Mouse (Mus musculus): ENCODE measurements around the gene Commd7.

Gene Commd7

DNA sequence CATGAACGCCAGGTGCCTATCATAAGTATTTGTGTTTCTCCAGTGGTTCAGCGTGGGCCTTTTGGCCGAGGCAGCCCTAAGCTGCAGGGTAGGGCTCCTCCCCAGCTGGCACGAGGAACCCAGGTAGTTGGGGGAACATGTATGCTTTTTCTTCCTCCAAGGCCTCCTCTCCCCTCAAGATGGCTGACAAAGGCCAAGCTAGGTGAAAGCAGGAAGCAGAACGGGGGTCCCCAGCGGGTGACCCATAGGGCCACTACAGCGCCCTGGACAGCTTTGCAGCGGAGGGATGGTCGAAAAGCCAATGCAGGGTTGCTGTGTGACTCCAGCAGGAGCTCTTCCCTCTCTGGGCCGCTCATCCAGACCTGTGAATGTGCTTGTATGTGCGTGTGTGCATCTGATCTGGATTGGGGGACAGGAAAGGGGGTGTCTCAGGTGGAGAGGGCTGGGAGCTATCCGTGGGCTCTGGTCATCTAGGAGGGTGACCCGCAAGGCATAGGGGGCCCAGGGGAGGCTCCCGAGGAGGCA is 16.3 kb upstream of the Commd7 start:
- no peaks in the 10 kb centered on the region for H3K36me3 ChIP-seq (ENCODE audit: control insufficient read depth, insufficient read depth, low read length, poor library complexity, severe bottlenecking)
- H3K27me3 ChIP-seq (ENCODE audit: control insufficient read depth, insufficient read depth, low read length, poor library complexity, severe bottlenecking), result no peaks in the 10 kb centered on the region
- no peak for DNase-seq (ENCODE audit: low read depth, low spot score)

DNA sequence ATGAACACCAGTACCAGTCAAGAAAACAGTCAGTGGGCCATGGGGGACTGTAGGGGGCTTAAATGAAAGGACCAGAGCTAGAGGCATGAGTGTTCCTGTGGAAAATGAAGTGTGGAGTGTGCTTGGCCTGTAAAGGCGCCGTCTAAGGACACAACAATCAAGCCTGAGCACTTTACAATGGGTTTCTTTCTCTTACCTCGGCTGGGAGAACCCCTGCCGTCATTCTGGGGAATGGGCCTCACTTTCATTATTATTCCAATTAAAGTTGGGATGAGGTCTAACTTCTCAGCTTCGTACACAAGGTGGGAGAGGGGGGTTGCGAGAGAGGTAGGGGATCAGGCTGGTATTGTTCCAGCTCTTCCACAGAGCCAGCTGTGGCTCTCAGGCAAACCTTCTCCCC is 10.4 kb upstream of the Commd7 start:
- no peaks in the 10 kb centered on the region for H3K36me3 ChIP-seq (ENCODE audit: control insufficient read depth, insufficient read depth, low read length, poor library complexity, severe bottlenecking)
- no peaks in the 10 kb centered on the region for H3K27me3 ChIP-seq (ENCODE audit: control insufficient read depth, insufficient read depth, low read length, poor library complexity, severe bottlenecking)
- DNase-seq (ENCODE audit: low read depth, low spot score), result no peak

- DNase-seq (ENCODE audit: low read depth, low spot score), result no peak
- H3K27me3 ChIP-seq (ENCODE audit: control insufficient read depth, insufficient read depth, low read length, poor library complexity, severe bottlenecking), result no peaks in the 10 kb centered on the region
- H3K36me3 ChIP-seq (ENCODE audit: control insufficient read depth, insufficient read depth, low read length, poor library complexity, severe bottlenecking), result no peaks in the 10 kb centered on the region
Measured at GRCm38 (mm10) chr2:153642496-153642895, 9.9 kb upstream of the Commd7 start.

DNA sequence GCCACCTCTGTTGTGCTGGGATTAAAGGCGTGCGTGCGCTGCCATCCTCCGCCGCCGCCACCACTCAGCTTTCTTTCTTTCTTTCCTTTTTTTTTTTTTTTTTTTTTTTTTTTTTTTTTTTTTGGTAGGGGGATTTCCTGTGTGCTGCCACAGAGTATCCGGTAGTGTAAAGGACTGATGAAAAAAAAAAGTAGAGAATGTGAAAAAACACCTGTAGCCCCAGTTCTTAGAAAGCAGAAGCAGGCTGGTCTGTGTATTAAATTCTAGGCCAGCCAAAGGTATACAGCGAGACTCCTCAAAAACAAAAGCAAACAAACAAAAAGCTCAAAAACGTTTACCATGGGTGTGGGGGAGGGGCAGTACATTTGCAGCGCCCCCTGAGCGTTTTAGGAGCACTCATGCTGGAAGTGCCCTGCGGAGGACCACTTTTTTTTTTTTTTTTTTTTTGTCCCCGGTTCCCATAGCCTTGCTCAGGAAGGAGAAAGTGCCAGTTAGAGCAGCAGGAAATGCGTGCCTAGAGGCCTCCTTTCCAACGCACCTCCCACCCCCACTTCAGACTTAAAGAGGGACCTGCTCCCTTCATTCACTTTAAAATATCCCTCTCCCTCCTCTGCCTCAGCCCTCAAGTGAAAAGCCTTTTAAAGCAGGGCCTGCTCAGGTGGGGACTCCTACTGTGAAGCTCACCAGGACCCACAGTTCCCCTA is 6.5 kb upstream of the Commd7 start:
- H3K36me3 ChIP-seq (ENCODE audit: control insufficient read depth, insufficient read depth, low read length, poor library complexity, severe bottlenecking), result no peaks in the 10 kb centered on the region
- no peak for DNase-seq (ENCODE audit: low read depth, low spot score)
- H3K27me3 ChIP-seq (ENCODE audit: control insufficient read depth, insufficient read depth, low read length, poor library complexity, severe bottlenecking), result no peaks in the 10 kb centered on the region

- no peaks in the 10 kb centered on the region for H3K27me3 ChIP-seq (ENCODE audit: control insufficient read depth, insufficient read depth, low read length, poor library complexity, severe bottlenecking)
- no peaks in the 10 kb centered on the region for H3K36me3 ChIP-seq (ENCODE audit: control insufficient read depth, insufficient read depth, low read length, poor library complexity, severe bottlenecking)
- DNase-seq (ENCODE audit: low read depth, low spot score), result no peak
Measured at GRCm38 (mm10) chr2:153633259-153633658, 678 bp upstream of the Commd7 start.

- no peak for DNase-seq (ENCODE audit: low read depth, low spot score)
- Histone ChIP-seq H3K27me3 (ENCODE audit: control insufficient read depth, insufficient read depth, low read length, poor library complexity, severe bottlenecking) (no peaks in the 10 kb centered on the region), H3K36me3 (ENCODE audit: control insufficient read depth, insufficient read depth, low read length, poor library complexity, severe bottlenecking) (no peaks in the 10 kb centered on the region)
Measured at GRCm38 (mm10) chr2:153632871-153633226, 268 bp upstream of the Commd7 start.

- peaks cover 5% of the 10 kb centered on the region for H3K36me3 ChIP-seq (ENCODE audit: control insufficient read depth, insufficient read depth, low read length, poor library complexity, severe bottlenecking)
- no peak for DNase-seq (ENCODE audit: low read depth, low spot score)
- no peaks in the 10 kb centered on the region for H3K27me3 ChIP-seq (ENCODE audit: control insufficient read depth, insufficient read depth, low read length, poor library complexity, severe bottlenecking)
Measured at GRCm38 (mm10) chr2:153630950-153631349, 1.6 kb downstream of the Commd7 start.

- peaks cover 29% of the 10 kb centered on the region for H3K36me3 ChIP-seq (ENCODE audit: control insufficient read depth, insufficient read depth, low read length, poor library complexity, severe bottlenecking)
- DNase-seq (ENCODE audit: low read depth, low spot score), result no peak
- no peaks in the 10 kb centered on the region for H3K27me3 ChIP-seq (ENCODE audit: control insufficient read depth, insufficient read depth, low read length, poor library complexity, severe bottlenecking)
Measured at GRCm38 (mm10) chr2:153622449-153622848, 10.1 kb downstream of the Commd7 start.

DNA sequence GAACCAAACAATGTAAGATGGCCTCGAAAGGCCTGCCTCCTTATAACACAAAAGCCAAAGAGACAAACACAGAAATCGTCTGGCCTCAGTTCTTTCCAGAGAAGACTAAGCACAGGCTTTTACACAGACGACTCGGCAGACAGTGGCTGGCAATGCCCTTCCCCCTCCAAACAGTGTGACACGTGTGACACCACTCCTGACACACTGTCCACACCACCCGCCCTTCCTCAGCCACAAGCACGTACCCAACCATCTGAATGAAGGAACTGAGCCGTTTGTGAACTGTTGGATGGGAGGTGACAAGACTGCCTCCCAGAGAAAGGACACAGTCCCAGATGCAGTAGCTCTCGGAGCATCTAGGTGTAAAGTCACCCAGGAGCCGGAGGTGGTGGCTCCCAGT is 13.7 kb downstream of the Commd7 start:
- Histone ChIP-seq H3K36me3 (ENCODE audit: control insufficient read depth, insufficient read depth, low read length, poor library complexity, severe bottlenecking) (peaks cover 23% of the 10 kb centered on the region), H3K27me3 (ENCODE audit: control insufficient read depth, insufficient read depth, low read length, poor library complexity, severe bottlenecking) (no peaks in the 10 kb centered on the region)
- DNase-seq (ENCODE audit: low read depth, low spot score), result no peak

GRCm38 (mm10) chr2:153618439-153618838 is 14.1 kb downstream of the Commd7 start:
- DNase-seq (ENCODE audit: low read depth, low spot score), result no peak
- H3K36me3 ChIP-seq (ENCODE audit: control insufficient read depth, insufficient read depth, low read length, poor library complexity, severe bottlenecking), result peaks cover 23% of the 10 kb centered on the region
- H3K27me3 ChIP-seq (ENCODE audit: control insufficient read depth, insufficient read depth, low read length, poor library complexity, severe bottlenecking), result no peaks in the 10 kb centered on the region

- H3K36me3 ChIP-seq (ENCODE audit: control insufficient read depth, insufficient read depth, low read length, poor library complexity, severe bottlenecking), result peaks cover 17% of the 10 kb centered on the region
- no peaks in the 10 kb centered on the region for H3K27me3 ChIP-seq (ENCODE audit: control insufficient read depth, insufficient read depth, low read length, poor library complexity, severe bottlenecking)
Measured at GRCm38 (mm10) chr2:153616893-153617292, 15.7 kb downstream of the Commd7 start.

DNA sequence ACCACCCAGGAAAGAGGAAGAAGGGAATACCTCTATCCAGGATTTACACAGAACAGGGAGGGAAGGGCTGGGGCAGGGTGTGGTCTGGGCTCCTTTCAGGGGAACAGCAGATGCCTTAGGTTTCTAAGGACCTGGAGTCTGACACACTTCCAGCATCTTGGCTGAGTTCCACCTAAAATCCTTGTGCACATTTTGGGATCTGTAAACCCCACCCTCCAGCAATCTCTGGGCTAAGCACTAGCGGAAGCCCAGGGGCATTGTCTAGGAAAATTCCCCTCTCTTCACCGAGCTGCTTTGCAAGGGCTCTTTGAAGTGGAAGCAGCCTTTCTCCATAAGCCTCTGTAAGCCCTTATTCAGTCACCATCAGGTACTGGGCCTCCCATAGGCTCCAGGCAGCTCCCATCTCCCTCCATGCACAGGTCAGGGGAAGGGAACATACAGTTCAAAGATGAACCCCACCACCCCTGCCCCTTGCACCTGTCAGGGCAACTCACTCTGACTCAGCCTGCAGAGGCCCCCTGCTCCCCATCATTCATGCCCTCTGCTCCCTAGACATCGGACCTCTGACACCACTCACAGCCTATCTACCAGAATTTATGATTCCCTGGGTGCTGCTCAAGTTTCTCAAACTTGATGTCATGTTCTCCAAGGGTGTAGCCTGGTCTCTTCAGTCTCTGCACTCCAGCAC is 19.8 kb downstream of the Commd7 start:
- Histone ChIP-seq H3K36me3 (ENCODE audit: control insufficient read depth, insufficient read depth, low read length, poor library complexity, severe bottlenecking) (peaks cover 3% of the 10 kb centered on the region; the same call in 1 of the 2 replicates), H3K27me3 (ENCODE audit: control insufficient read depth, insufficient read depth, low read length, poor library complexity, severe bottlenecking) (no peaks in the 10 kb centered on the region)
- DNase-seq (ENCODE audit: low read depth, low spot score), result no peak

More at GRCm38 (mm10) chr2:153616893-153617292, 15.7 kb downstream of the Commd7 start:
- no peak for DNase-seq (ENCODE audit: low read depth, low spot score)

- DNase-seq (ENCODE audit: low read depth, low spot score), result no peak
- no peaks in the 10 kb centered on the region for H3K36me3 ChIP-seq (ENCODE audit: control insufficient read depth, insufficient read depth, low read length, poor library complexity, severe bottlenecking)
Measured at GRCm38 (mm10) chr2:153611743-153612142, 20.8 kb downstream of the Commd7 start.

GRCm38 (mm10) chr2:153611241-153611630 is 21.3 kb downstream of the Commd7 start:
- DNase-seq (ENCODE audit: low read depth, low spot score), result no peak
- no peaks in the 10 kb centered on the region for H3K27me3 ChIP-seq (ENCODE audit: control insufficient read depth, insufficient read depth, low read length, poor library complexity, severe bottlenecking)

More at GRCm38 (mm10) chr2:153611743-153612142, 20.8 kb downstream of the Commd7 start:
- H3K27me3 ChIP-seq (ENCODE audit: control insufficient read depth, insufficient read depth, low read length, poor library complexity, severe bottlenecking), result no peaks in the 10 kb centered on the region

DNA sequence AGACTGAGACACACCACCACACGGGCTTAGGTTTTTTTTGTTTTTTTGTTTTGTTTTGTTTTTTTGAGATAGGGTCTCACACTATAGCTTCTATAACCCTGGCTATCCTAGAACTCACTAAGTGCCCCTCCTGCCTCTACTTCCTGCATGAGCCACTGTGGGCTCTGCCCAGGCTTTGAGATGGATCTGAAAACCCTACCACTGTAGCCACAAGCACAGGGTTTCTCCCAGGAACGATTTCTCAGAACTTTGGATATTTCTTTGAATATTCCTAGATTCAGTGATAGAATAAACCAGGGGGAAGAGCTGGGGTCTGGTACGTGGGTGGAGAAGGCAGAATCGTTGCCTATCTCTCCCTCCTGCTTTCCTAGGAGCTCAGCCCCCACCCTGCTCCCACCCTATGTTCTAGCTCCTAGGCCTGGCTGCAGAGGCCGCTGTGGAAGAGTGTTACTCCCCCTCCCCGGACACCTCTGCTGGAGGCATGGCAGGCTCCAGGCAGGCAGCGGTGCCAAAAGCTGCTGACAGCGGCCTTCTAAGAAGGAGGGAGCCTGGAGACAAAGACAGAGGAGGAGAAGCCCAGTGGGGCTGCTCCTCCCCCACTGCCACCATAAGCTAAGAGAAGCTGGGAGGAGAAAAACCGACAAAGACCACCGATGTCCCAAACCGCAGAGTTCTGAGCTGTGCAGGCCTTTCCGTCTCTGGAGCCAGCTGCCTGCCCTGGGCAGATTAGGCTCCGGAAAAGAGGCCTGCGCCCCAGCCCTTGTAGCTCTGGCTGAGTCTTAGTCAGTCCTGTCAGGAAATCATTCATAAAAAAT is 21.9 kb downstream of the Commd7 start:
- no peak for DNase-seq (ENCODE audit: low read depth, low spot score)
- H3K36me3 ChIP-seq (ENCODE audit: control insufficient read depth, insufficient read depth, low read length, poor library complexity, severe bottlenecking), result no peaks in the 10 kb centered on the region
- no peaks in the 10 kb centered on the region for H3K27me3 ChIP-seq (ENCODE audit: control insufficient read depth, insufficient read depth, low read length, poor library complexity, severe bottlenecking)

More at GRCm38 (mm10) chr2:153611241-153611630, 21.3 kb downstream of the Commd7 start:
- H3K36me3 ChIP-seq (ENCODE audit: control insufficient read depth, insufficient read depth, low read length, poor library complexity, severe bottlenecking), result no peaks in the 10 kb centered on the region
